Mouse (Mus musculus) midbrain, embryonic 12.5 days (tissue): Measurements from ENCODE around the gene Fli1. TPM values are rescaled to one million over a fixed set of nuclear protein-coding genes. Genes with fewer than 3 reads are reported as not detected.

ENCODE experiments used
- ATAC-seq: fragments of 200-750 bp; cut with Nextera tagmentation; 2 replicates; pipeline ENCODE4 v1.8.0; 2017; ENCODE audit warnings: low read depth, moderate TSS enrichment, moderate library complexity; ENCODE audit not compliant: low FRiP score
- H3K27ac ChIP-seq: fragments of 300-500 bp; sonication (generic); replicated peaks from 2 replicates; pipeline ENCODE4 v1.5.1; 2016; ENCODE audit warnings: mild to moderate bottlenecking
- H3K27me3 ChIP-seq: fragments of 300-500 bp; sonication (generic); 2 replicates; pipeline ENCODE4 v1.6.1; 2016; ENCODE audit warnings: mild to moderate bottlenecking
- H3K36me3 ChIP-seq: fragments of 300-500 bp; sonication (generic); 2 replicates; pipeline ENCODE4 v1.6.1; 2016
- H3K4me1 ChIP-seq: fragments of 300-500 bp; sonication (generic); 2 replicates; pipeline ENCODE4 v1.6.1; 2016
- H3K4me2 ChIP-seq: fragments of 300-500 bp; sonication (generic); replicated peaks from 2 replicates; pipeline ENCODE4 v1.6.1; 2016; ENCODE audit warnings: mild to moderate bottlenecking, moderate library complexity
- H3K4me3 ChIP-seq: fragments of 300-500 bp; sonication (generic); 2 replicates; pipeline ENCODE4 v1.5.1; 2016; ENCODE audit warnings: mild to moderate bottlenecking
- H3K9ac ChIP-seq: fragments of 300-500 bp; sonication (generic); replicated peaks from 2 replicates; pipeline ENCODE4 v1.6.1; 2016; ENCODE audit warnings: mild to moderate bottlenecking, moderate library complexity
- H3K9me3 ChIP-seq: fragments of 300-500 bp; sonication (generic); 2 replicates; pipeline ENCODE4 v1.6.1; 2016; ENCODE audit warnings: mild to moderate bottlenecking
- WGBS: fragments of 180-500 bp; shearing (Covaris S2); methylation state at CpG from one replicate; pipeline ENCODE4 v1.1.7; 2016; 5-methylcytosine and 5-hydroxymethylcytosine counted together
- polyA plus RNA-seq: library from polyadenylated mRNA; unstranded; fragments of >200 nt; fragmentation: Nextera tagmentation; extraction: Ambion mirVana; gene quantifications from 2 replicates; pipeline ENCODE4 v1.2.1, GENCODE M21; 2016

Gene Fli1
- polyA plus RNA-seq, 1 experiment from 2014 or later = 11.0 TPM

DNA sequence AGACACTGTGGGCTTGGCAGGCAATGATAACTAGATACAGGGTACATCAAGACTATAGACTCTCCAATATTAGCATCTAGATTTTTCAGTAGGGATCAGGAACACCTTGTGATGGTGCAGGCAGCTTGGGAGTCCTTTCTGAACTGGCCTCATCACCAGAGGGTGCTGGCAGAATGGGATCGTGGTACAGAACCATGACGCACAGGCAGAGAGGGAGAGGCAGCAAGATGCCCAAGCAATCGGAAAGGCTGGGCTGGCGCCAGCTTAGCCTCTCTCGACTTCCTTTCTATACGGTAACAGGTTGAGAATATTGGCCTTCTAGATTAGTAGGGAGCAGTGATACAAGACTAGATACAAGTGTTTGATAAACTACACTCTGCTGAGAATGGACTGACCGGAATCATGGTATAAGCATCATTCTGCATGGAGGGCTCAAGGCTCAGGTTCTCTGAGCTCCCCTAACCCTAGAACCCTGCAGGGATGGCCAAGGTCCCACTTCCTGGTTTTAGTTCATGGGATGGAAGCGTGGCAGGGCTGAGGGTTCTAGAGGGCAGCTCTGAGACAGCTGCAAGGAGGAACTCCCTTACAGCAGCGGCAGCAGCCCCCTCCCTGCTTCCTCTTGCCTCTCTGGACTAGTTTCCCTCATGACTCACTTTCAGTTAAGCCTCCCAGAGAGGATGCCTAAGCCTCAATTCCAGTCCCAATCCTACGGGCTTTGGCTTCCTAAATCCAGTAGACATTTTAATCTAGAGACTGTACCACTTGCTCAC, 67.9 kb downstream of the Fli1 start:
- no peak overlapping the region for H3K4me3 ChIP-seq
- H3K4me2 ChIP-seq = no peak overlapping the region
- no peak for ATAC-seq
- WGBS = 86% methylated on average over 10 of the region's 10 CpGs
- H3K36me3 ChIP-seq = no peaks in the 10 kb centered on the region
- H3K27me3 ChIP-seq = no peaks in the 10 kb centered on the region
- H3K9ac ChIP-seq = no peak overlapping the region
- H3K9me3 ChIP-seq = no peaks in the 10 kb centered on the region
- no peaks in the 10 kb centered on the region for H3K4me1 ChIP-seq
- no peak overlapping the region for H3K27ac ChIP-seq

DNA sequence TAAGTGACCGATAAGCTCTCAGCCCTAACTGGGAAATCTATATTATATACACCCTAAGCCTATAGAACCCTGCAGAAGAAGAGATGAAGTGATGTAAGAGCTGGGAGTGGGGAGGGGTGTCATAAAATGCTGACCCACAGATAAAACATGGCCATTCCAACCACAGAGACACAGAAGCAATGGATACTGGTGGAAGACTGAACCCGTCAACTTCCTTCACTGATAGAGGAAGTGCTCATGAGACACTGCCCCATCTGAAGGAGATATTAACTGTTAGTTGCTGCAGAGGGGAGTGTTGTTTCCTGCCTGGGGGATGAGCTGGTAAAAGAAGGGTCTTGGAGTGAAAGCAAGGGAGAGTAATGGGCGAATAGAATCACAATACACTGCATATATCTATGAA, 70.3 kb downstream of the Fli1 start:
- Histone ChIP-seq H3K36me3 (no peaks in the 10 kb centered on the region), H3K4me2 (no peak overlapping the region), H3K27ac (no peak overlapping the region), H3K4me1 (peaks cover 11% of the 10 kb centered on the region), H3K9me3 (no peaks in the 10 kb centered on the region), H3K4me3 (no peak overlapping the region), H3K27me3 (no peaks in the 10 kb centered on the region), H3K9ac (no peak overlapping the region)
- ATAC-seq = no peak
- 91% methylated on average over 3 of the region's 3 CpGs for WGBS

GRCm38 (mm10) chr9:32469123-32469751, 73.4 kb downstream of the Fli1 start:
- ATAC-seq = peak; percentile 52; the same call in 1 of the 2 replicates
- H3K4me3 ChIP-seq = no peak overlapping the region
- 45% methylated on average over 8 of the region's 8 CpGs for WGBS

DNA sequence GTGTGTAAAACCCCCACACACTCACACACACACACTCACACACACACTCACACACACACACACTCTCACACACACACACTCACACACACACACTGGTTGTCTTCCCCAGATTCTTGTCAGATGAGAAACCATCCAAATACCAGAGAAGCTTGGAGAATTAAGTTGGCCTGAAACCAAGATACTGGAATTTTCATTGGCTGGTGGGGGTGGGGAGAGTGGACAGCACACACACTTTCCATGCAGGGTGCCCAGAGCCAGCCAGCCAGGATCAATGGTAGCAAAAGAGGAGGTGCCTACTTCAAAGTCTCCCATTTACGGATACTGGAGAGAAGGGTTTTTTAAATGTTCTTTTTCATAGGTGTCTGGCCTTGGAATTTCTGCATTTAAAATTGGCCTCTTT, 74.3 kb downstream of the Fli1 start:
- peaks cover 11% of the 10 kb centered on the region for H3K4me1 ChIP-seq
- H3K9ac ChIP-seq = no peak overlapping the region
- no peak overlapping the region for H3K4me2 ChIP-seq
- H3K27me3 ChIP-seq = no peaks in the 10 kb centered on the region
- no peak overlapping the region for H3K27ac ChIP-seq
- no peaks in the 10 kb centered on the region for H3K36me3 ChIP-seq
- H3K9me3 ChIP-seq = no peaks in the 10 kb centered on the region
- no peak for ATAC-seq
- no peak overlapping the region for H3K4me3 ChIP-seq
- 70% methylated on average over 1 of the region's 1 CpGs for WGBS

More at GRCm38 (mm10) chr9:32469123-32469751, 73.4 kb downstream of the Fli1 start:
- Histone ChIP-seq H3K4me1 (peaks cover 11% of the 10 kb centered on the region), H3K27me3 (no peaks in the 10 kb centered on the region), H3K9ac (no peak overlapping the region), H3K27ac (no peak overlapping the region), H3K36me3 (no peaks in the 10 kb centered on the region), H3K9me3 (no peaks in the 10 kb centered on the region), H3K4me2 (no peak overlapping the region)

GRCm38 (mm10) chr9:32467443-32467842, 75.2 kb downstream of the Fli1 start:
- Histone ChIP-seq H3K9ac (no peak overlapping the region), H3K27ac (no peak overlapping the region), H3K4me2 (no peak overlapping the region), H3K4me1 (peaks cover 11% of the 10 kb centered on the region), H3K4me3 (no peak overlapping the region), H3K9me3 (no peaks in the 10 kb centered on the region), H3K36me3 (no peaks in the 10 kb centered on the region), H3K27me3 (no peaks in the 10 kb centered on the region)
- 91% methylated on average over 8 of the region's 8 CpGs for WGBS
- no peak for ATAC-seq

DNA sequence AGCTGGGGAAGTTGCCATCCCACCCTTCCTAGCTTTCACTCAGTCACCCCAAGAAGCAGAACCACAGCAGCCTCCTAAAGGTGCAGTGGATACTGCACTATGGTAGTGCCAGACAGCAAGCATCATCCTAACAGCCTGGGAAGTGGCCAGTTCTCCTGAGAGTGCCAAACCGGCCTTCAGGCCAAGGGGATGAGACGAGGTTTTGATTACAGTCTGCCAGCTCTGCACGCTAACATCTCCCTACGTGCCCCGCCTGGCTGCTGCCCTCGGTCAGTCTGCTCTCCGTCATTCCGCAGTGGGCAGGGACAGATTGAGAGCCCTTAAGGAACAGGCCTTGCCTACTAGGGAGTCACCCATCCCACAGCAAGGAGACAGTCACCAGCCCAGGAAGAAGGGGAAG, 75.8 kb downstream of the Fli1 start:
- Histone ChIP-seq H3K4me2 (no peak overlapping the region), H3K27ac (no peak overlapping the region), H3K27me3 (no peaks in the 10 kb centered on the region), H3K4me3 (no peak overlapping the region), H3K36me3 (no peaks in the 10 kb centered on the region), H3K4me1 (peaks cover 11% of the 10 kb centered on the region), H3K9me3 (no peaks in the 10 kb centered on the region), H3K9ac (no peak overlapping the region)
- no peak for ATAC-seq
- WGBS = 79% methylated on average over 8 of the region's 8 CpGs

DNA sequence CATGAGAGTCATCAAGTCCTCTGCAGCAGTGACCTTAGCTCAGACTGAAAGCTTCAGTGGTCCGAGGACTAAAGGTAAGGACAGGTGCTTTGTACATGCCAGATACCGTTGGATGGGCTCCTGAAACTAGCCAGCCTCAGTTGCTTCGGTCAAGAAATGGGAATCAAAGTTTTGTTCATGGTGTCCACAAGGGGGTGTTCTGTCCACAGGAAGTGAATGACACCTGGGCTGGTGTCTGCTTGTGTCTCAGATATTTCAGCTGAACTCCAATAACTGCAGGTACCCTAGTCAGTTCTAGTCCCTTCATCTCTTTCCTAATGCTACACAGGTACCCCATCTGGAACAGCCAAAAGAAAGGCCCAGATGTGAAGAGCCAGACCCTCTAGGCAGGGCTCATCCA, 86.0 kb downstream of the Fli1 start:
- H3K4me1 ChIP-seq = no peaks in the 10 kb centered on the region
- no peak overlapping the region for H3K4me2 ChIP-seq
- no peaks in the 10 kb centered on the region for H3K27me3 ChIP-seq
- ATAC-seq = no peak
- H3K4me3 ChIP-seq = no peak overlapping the region
- no peaks in the 10 kb centered on the region for H3K9me3 ChIP-seq
- no peak overlapping the region for H3K27ac ChIP-seq
- H3K36me3 ChIP-seq = no peaks in the 10 kb centered on the region
- H3K9ac ChIP-seq = no peak overlapping the region
- WGBS = 81% methylated on average over 3 of the region's 3 CpGs

- 6% methylated on average over 7 of the region's 7 CpGs for WGBS
- H3K4me3 ChIP-seq = no peak overlapping the region
These were observed 92.5 kb downstream of the Fli1 start for GRCm38 (mm10) chr9:32450161-32450560.

DNA sequence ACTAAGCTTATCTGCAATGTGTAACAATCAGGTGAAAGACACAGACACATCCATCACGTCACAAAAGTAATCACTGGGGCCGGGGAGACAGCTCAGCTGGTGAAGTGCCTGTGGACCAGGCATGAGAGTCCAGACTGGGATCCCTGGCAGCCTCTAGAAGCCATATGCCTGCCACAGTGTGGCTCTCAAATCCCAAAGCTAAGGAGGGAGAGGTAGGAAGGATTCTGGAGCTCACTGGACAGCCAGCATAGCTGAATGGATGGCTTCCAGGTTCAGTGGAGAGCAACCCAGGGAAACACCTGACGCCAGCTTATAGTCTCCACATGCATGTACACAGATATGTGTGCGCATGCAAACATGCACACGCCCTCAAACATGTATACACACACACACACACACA, 93.9 kb downstream of the Fli1 start:
- 77% methylated on average over 5 of the region's 5 CpGs for WGBS
- no peaks in the 10 kb centered on the region for H3K27me3 ChIP-seq
- no peaks in the 10 kb centered on the region for H3K36me3 ChIP-seq
- H3K9ac ChIP-seq = no peak overlapping the region
- no peak overlapping the region for H3K27ac ChIP-seq
- H3K4me2 ChIP-seq = no peak overlapping the region
- no peak for ATAC-seq
- H3K4me1 ChIP-seq = peaks cover 11% of the 10 kb centered on the region
- H3K4me3 ChIP-seq = no peak overlapping the region
- no peaks in the 10 kb centered on the region for H3K9me3 ChIP-seq

More at GRCm38 (mm10) chr9:32450161-32450560, 92.5 kb downstream of the Fli1 start:
- H3K9ac ChIP-seq = no peak overlapping the region; the same call in 1 of the 2 replicates
- no peaks in the 10 kb centered on the region for H3K27me3 ChIP-seq
- 0 out of 2 replicates have a peak overlapping the region, but pooled peaks have one; percentile 5 for H3K4me2 ChIP-seq
- no peak overlapping the region for H3K27ac ChIP-seq
- H3K36me3 ChIP-seq = no peaks in the 10 kb centered on the region
- peaks cover 11% of the 10 kb centered on the region for H3K4me1 ChIP-seq
- ATAC-seq = 0 out of 2 replicates have a peak, but pooled peaks have one; percentile 44
- no peaks in the 10 kb centered on the region for H3K9me3 ChIP-seq

DNA sequence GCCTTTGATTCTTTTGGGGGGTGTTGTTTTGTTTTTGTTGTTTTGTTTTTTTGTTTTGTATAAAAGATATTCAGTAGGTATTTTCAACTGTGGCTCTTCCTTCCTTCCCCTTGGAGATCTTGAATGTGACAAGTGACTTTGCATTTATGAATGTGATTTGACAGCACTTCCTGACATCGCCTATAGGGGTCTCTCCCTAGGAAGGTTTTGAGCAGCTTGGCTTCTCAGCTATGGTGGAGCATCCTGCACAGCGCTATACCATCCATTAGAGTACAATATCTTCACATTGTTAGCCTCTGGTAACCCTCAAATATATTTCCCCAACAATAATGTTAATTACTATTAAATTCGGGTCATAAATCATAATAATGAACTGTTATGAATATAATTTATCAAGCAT, 96.9 kb downstream of the Fli1 start:
- 56% methylated on average over 3 of the region's 3 CpGs for whole genome bisulfite sequencing
- no peaks in the 10 kb centered on the region for H3K36me3 ChIP-seq

DNA sequence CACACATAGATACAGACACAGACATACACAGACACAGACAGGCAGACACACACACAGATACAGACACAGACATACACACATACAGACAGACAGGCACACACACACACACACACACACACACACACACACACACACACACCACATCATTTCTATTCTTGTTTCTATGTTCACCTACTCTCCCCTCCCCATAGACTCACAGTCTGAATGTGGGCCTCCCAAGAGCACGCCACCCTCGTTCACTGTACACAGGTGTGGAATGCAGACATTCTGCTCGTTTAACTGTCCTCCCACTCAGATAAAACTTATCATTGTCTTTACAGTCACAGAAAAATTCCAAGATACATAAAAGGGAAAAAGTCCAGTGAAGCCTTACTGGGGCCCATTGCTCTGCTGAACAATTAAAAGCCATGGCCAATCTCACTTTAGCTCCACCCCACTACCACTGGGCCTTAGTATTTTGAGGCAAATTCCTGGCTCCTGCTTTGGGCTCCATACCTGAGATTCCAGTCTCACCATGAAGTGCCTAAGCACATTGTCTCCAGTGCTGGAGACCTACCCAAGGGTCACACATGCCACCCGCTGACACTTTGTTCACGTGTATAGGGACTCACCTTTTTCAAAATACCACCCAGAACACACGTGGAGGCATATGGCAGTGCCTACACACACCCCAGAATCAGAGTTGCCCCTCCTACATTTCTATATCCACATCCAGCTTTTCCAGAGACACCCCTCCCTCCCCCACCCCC, 98.0 kb downstream of the Fli1 start:
- Histone ChIP-seq H3K9ac (no peak overlapping the region), H3K27ac (no peak overlapping the region), H3K9me3 (no peaks in the 10 kb centered on the region), H3K27me3 (no peaks in the 10 kb centered on the region), H3K4me3 (no peak overlapping the region), H3K4me1 (0 out of 2 replicates have a peak, but pooled peaks cover 4% of the 10 kb centered on the region), H3K36me3 (no peaks in the 10 kb centered on the region), H3K4me2 (no peak overlapping the region)
- 82% methylated on average over 6 of the region's 6 CpGs for WGBS
- ATAC-seq = no peak

More for the DNA sequence above, 96.9 kb downstream of the Fli1 start:
- no peak for ATAC-seq
- no peak overlapping the region for H3K9ac ChIP-seq
- no peak overlapping the region for H3K4me2 ChIP-seq
- no peak overlapping the region for H3K4me3 ChIP-seq
- no peaks in the 10 kb centered on the region for H3K27me3 ChIP-seq
- H3K27ac ChIP-seq = no peak overlapping the region
- H3K9me3 ChIP-seq = no peaks in the 10 kb centered on the region
- H3K4me1 ChIP-seq = peaks cover 11% of the 10 kb centered on the region

DNA sequence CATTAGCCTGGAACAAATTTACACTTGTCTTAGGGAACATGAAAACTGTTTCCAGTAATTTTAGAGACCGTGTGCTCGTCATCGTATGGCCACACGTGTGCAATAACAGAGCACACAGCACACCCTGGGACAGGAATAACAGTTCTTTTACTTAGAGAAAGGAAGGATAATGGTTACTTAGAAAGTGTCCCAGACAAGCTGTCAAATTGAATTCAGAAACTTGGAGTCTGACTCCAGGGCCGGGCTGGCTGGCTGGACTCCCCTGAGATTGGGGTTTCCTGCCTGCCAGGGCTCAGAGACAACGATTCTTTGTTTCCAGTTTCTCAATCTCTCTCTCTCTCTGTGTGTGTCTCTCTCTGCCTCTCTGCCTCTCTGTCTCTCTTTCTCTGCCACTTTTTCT, 98.8 kb downstream of the Fli1 start:
- no peak; the same call in 1 of the 2 replicates for ATAC-seq
- WGBS = 50% methylated on average over 6 of the region's 6 CpGs
- H3K27me3 ChIP-seq = no peaks in the 10 kb centered on the region
- H3K4me3 ChIP-seq = no peak overlapping the region
- no peaks in the 10 kb centered on the region for H3K4me1 ChIP-seq
- no peaks in the 10 kb centered on the region for H3K9me3 ChIP-seq
- no peaks in the 10 kb centered on the region for H3K36me3 ChIP-seq
- H3K9ac ChIP-seq = no peak overlapping the region
- H3K27ac ChIP-seq = no peak overlapping the region
- H3K4me2 ChIP-seq = no peak overlapping the region
